Mouse (Mus musculus) G1E (cell line): ENCODE results near the gene Ablim1. TPM values are rescaled to one million over a fixed set of nuclear protein-coding genes. Genes with fewer than 3 reads are reported as not detected.

Experiments
- ATAC-seq: 2 replicates; pipeline ENCODE4 v1.8.0; 2016; ENCODE audit warnings: mild to moderate bottlenecking; ENCODE audit not compliant: insufficient number of reproducible peaks, poor library complexity, low FRiP score, severe bottlenecking; ENCODE audit errors: extremely low read depth
- DNase-seq: peaks from one replicate; pipeline ENCODE4 v3.0.0; 2012; ENCODE audit warnings: low spot score
- H3K27me3 ChIP-seq: 2 replicates; pipeline ENCODE4 v1.6.1; 2012; ENCODE audit warnings: mild to moderate bottlenecking, low read length, inconsistent platforms; ENCODE audit not compliant: insufficient read depth
- H3K36me3 ChIP-seq: replicated peaks from 2 replicates; pipeline ENCODE3; 2012; ENCODE audit warnings: mild to moderate bottlenecking, inconsistent platforms
- H3K4me1 ChIP-seq: 2 replicates; pipeline ENCODE4 v1.6.1; 2012; ENCODE audit warnings: low read depth, low read length, inconsistent platforms, mixed read lengths; ENCODE audit not compliant: insufficient read depth
- H3K4me3 ChIP-seq: 2 replicates; pipeline ENCODE4 v1.5.1; 2012; ENCODE audit warnings: low read depth, mild to moderate bottlenecking, inconsistent platforms, low read length, moderate library complexity, mixed read lengths
- H3K9me3 ChIP-seq: replicated peaks from 2 replicates; pipeline ENCODE4 v1.6.1; 2012; ENCODE audit warnings: inconsistent platforms
- CTCF ChIP-seq: IDR thresholded peaks from 2 replicates; pipeline ENCODE4 v1.5.1; 2012; ENCODE audit warnings: low read depth, low read length, inconsistent platforms, mixed read lengths
- GATA1 ChIP-seq: IDR thresholded peaks from 2 replicates; pipeline ENCODE4 v1.6.1; 2012; ENCODE audit warnings: borderline replicate concordance, low read length, inconsistent platforms, mixed read lengths
- GATA2 ChIP-seq: IDR thresholded peaks from 2 replicates; pipeline ENCODE4 v1.6.1; 2012; ENCODE audit warnings: low read depth, low read length, inconsistent platforms, borderline replicate concordance
- POLR2AphosphoS5 ChIP-seq: IDR thresholded peaks from 2 replicates; pipeline ENCODE4 v1.6.1; 2012; ENCODE audit warnings: low read depth, low read length, inconsistent platforms; ENCODE audit not compliant: insufficient replicate concordance
- TAL1 ChIP-seq: conservative IDR thresholded peaks from 2 replicates; pipeline ENCODE4 v1.6.1; 2012; ENCODE audit warnings: low read depth, low read length, inconsistent platforms, mixed read lengths
- polyA plus RNA-seq: library from polyadenylated mRNA; stranded (reverse); fragments of >175 nt; gene quantifications from 2 replicates; pipeline ENCODE4 v1.2.3, GENCODE M21; 2012
- total RNA-seq, 2 experiments: library from RNA; stranded (forward) in 1 of 2; stranded (reverse) in 1 of 2; fragments of 200-1000 nt in 1 of 2; fragments of >200 nt in 1 of 2; fragmentation: Nextera tagmentation in 1 of 2; gene quantifications; 2 replicates each; pipeline ENCODE4 v1.2.3; 2014 to 2017

The Ablim1 gene
- total and polyA plus RNA-seq, 3 experiments = 0.08 to 0.71 TPM; not detected in 1

DNA sequence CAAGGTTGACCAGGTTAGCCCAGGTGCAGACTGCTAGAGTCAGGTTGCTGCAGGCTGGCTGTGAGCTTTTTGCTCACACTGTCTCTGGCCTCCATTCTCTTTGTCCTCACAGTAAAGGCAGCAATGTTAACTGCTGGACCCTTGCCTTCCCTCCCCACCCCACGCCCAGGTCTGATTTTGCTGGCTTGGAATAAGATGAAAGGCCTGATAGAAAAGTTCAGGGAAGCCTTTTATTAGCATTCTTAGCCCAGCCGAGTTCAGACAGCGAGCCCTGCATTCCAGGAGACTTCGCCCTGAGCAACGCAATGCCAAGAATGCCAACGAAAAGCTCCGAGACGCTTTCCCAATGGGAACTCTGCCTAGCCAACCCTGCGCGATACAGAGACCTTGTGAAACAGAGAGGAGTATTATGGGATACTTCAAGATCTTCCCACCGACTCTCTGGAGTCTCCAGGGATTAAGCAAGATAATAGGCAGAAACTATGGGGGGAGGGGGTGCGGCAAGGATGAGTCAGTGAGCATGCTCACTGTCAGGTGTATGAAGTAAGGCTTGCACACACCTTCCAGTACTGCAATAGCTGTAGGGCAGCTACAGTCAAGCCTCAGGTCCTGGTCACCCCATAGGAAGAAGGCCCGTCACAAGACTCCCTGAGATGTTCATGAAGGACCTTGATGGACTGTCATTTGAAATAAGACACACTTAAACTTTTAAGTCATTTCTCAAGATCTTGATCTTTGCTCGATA, 324.2 kb downstream of the Ablim1 start:
- DNase-seq (no peak), ATAC-seq (no peak)
- no peaks in the 10 kb centered on the region for H3K9me3 ChIP-seq
- no peaks in the 10 kb centered on the region for H3K4me1 ChIP-seq
- H3K36me3 ChIP-seq = no peaks in the 10 kb centered on the region
- H3K4me3 ChIP-seq = no peak overlapping the region
- TF ChIP-seq CTCF (no peak), GATA1 (no peak), TAL1 (no peak), GATA2 (no peak), POLR2AphosphoS5 (no peak)
- H3K27me3 ChIP-seq = peaks cover 3% of the 10 kb centered on the region; the same call in 1 of the 2 replicates

- no peaks in the 10 kb centered on the region for H3K36me3 ChIP-seq
- TF ChIP-seq TAL1 (no peak), CTCF (no peak), GATA1 (no peak), GATA2 (no peak), POLR2AphosphoS5 (no peak)
- DNase-seq (no peak), ATAC-seq (no peak)
- H3K4me3 ChIP-seq = no peak overlapping the region
- no peaks in the 10 kb centered on the region for H3K27me3 ChIP-seq
- H3K9me3 ChIP-seq = no peaks in the 10 kb centered on the region
- H3K4me1 ChIP-seq = no peaks in the 10 kb centered on the region
Measured at GRCm38 (mm10) chr19:56989171-56989570, 325.5 kb downstream of the Ablim1 start.

DNA sequence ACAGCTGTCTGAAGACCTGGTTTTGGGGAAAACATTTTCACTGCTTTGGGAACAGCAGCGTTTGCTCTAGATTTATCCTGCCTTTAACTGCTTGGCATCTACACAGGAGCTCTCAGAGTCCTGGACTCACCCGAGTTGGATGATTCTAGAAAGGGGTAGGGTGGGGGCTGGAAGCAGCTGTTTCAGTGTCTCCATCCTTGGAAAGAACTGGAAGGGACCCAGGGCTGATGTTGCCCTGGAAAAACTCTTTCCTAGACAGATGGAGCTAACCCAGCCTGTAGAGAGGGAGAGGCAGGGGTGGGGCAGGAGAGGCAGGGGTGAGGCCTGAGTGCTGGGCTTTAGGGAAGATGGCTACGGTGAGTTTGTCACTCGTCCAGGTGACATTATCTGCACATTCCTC, 330.5 kb downstream of the Ablim1 start:
- ATAC-seq (no peak), DNase-seq (no peak)
- Histone ChIP-seq H3K9me3 (no peaks in the 10 kb centered on the region), H3K36me3 (no peaks in the 10 kb centered on the region), H3K4me3 (no peak overlapping the region), H3K27me3 (no peaks in the 10 kb centered on the region), H3K4me1 (no peaks in the 10 kb centered on the region)
- no peak for TF ChIP-seq CTCF
- no peak for TF ChIP-seq POLR2AphosphoS5
- no peak for TF ChIP-seq GATA1
- TF ChIP-seq TAL1 = no peak
- no peak for TF ChIP-seq GATA2

DNA sequence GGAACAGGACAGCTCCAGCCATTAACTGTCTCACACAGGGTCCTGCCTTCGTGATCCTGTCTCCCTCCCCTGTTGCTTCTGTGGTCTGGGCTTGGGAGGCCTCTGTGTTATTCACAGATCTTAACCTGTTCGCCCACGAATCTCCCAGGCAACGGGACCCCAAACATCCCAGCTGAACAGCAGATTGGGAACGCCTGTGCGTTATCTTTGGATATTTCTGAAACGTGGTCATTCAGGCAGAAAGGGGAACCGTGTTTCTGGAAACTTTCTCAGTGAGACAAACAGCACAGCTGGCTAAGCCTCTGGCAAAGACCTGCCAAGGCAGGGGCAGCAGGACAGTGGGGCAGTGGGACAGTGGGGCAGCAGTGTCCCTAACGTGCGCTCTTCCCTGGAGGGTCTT, 331.0 kb downstream of the Ablim1 start:
- DNase-seq = no peak
- no peaks in the 10 kb centered on the region for H3K4me1 ChIP-seq
- no peaks in the 10 kb centered on the region for H3K27me3 ChIP-seq
- TF ChIP-seq GATA1 (no peak), TAL1 (no peak), GATA2 (no peak), POLR2AphosphoS5 (no peak), CTCF (no peak)
- peaks cover 3% of the 10 kb centered on the region for H3K9me3 ChIP-seq
- no peak for ATAC-seq
- no peak overlapping the region for H3K4me3 ChIP-seq
- H3K36me3 ChIP-seq = no peaks in the 10 kb centered on the region

Other genes with a start within 250 kb of the Ablim1 start
- 16.6 and 17.1 TPM in 2 replicates for gene Fam160b1, start 45.8 kb upstream of the Ablim1 start, total RNA-seq (2014; fragmentation: Nextera tagmentation)
- gene Fam160b1, start 45.8 kb upstream of the Ablim1 start, total RNA-seq (2017) = 10.6 and 11.1 TPM in 2 replicates
- 5.5 and 6.2 TPM in 2 replicates for gene Fam160b1, start 45.8 kb upstream of the Ablim1 start, polyA plus RNA-seq
- 19.2 and 20.0 TPM in 2 replicates for gene Trub1, start 138.0 kb upstream of the Ablim1 start, total RNA-seq (2014; fragmentation: Nextera tagmentation)
- 10.5 and 10.7 TPM in 2 replicates for gene Trub1, start 138.0 kb upstream of the Ablim1 start, total RNA-seq (2017)
- 6.7 and 7.0 TPM in 2 replicates for gene Trub1, start 138.0 kb upstream of the Ablim1 start, polyA plus RNA-seq